Mouse (Mus musculus) Patski (cell line): ENCODE measurements at regions not wholly inside any gene's neighbourhood (a gene's known extent, or its start where the extent isn't known, plus 50 kb on each side); places are given as distances from the start of the nearest gene placed in this dataset.

Experiments
- ATAC-seq: fragments of 100-300 bp; one replicate; pipeline ENCODE4 v1.8.0; 2021
- CTCF ChIA-PET: fragments of 350-600 bp; sonication (Branson Sonifier 250); formaldehyde crosslinking; loops from one replicate; lab custom pipeline; 2022; ENCODE audit warnings: inconsistent platforms; lab: Charles Lee
- POLR2A ChIA-PET: fragments of 350-600 bp; sonication (Branson Sonifier 250); formaldehyde crosslinking; loops from one replicate; lab custom pipeline; 2022; ENCODE audit warnings: antibody characterized with exemption, inconsistent platforms; lab: Charles Lee
- DNase-seq: peaks from one replicate; pipeline ENCODE4 v3.0.0-alpha.2; 2011; ENCODE audit warnings: low read depth, low spot score
- H3K27me3 ChIP-seq: fragments of 371-371 bp; one replicate; pipeline ENCODE4 v1.5.1; 2021
- CTCF ChIP-seq: fragments of 100-300 bp; IDR thresholded peaks from one replicate; pipeline ENCODE4 v1.5.1; 2021
- in situ Hi-C: fragments of 300-500 bp; cut with MboI; formaldehyde crosslinking; loops from 3 replicates; pipeline ENCODE4 v1.11.1; 2018; ENCODE audit warnings: low pct_unique_long_range_greater_than_20kb, mixed read lengths

- DNase-seq: no peak
- no peak for TF ChIP-seq CTCF
- H3K27me3 ChIP-seq: peaks cover 4% of the 10 kb centered on the region
- ChIA-PET CTCF (interaction anchor here (1.5 kb wide), 1 partner anchor 11 kb away, joined by 5 read pairs; no protein-coding TSS in a partner anchor), POLR2A (no interaction called here)
- no peak for ATAC-seq
- in situ Hi-C loops: no loop called here
Observed at GRCm38 (mm10) chr3:62271703-62272102, 66.4 kb upstream of the Arhgef26 start.

GRCm38 (mm10) chr3:62278279-62278678, 59.9 kb upstream of the Arhgef26 start:
- ATAC-seq (no peak), DNase-seq (no peak)
- ChIA-PET POLR2A (no interaction called here), CTCF (no interaction called here)
- in situ Hi-C loops: no loop called here
- TF ChIP-seq CTCF: no peak
- H3K27me3 ChIP-seq: peaks cover 4% of the 10 kb centered on the region

- no peak for TF ChIP-seq CTCF
Observed at GRCm38 (mm10) chr3:62280960-62281359, 57.2 kb upstream of the Arhgef26 start.

More at GRCm38 (mm10) chr3:62280960-62281359, 57.2 kb upstream of the Arhgef26 start:
- ATAC-seq (no peak), DNase-seq (no peak)
- ChIA-PET CTCF (no interaction called here), POLR2A (no interaction called here)
- no peaks in the 10 kb centered on the region for H3K27me3 ChIP-seq
- in situ Hi-C loops: no loop called here
